Mouse (Mus musculus) G1E (cell line): ENCODE results near the gene Phlda3. TPM values are rescaled to one million over a fixed set of nuclear protein-coding genes. Genes with fewer than 3 reads are reported as not detected.

Source experiments
- ATAC-seq: 2 replicates; pipeline ENCODE4 v1.8.0; 2016; ENCODE audit warnings: mild to moderate bottlenecking; ENCODE audit not compliant: insufficient number of reproducible peaks, poor library complexity, low FRiP score, severe bottlenecking; ENCODE audit errors: extremely low read depth
- DNase-seq: peaks from one replicate; pipeline ENCODE4 v3.0.0; 2012; ENCODE audit warnings: low spot score
- H3K27me3 ChIP-seq: 2 replicates; pipeline ENCODE4 v1.6.1; 2012; ENCODE audit warnings: mild to moderate bottlenecking, low read length, inconsistent platforms; ENCODE audit not compliant: insufficient read depth
- H3K36me3 ChIP-seq: replicated peaks from 2 replicates; pipeline ENCODE3; 2012; ENCODE audit warnings: mild to moderate bottlenecking, inconsistent platforms
- H3K4me1 ChIP-seq: 2 replicates; pipeline ENCODE4 v1.6.1; 2012; ENCODE audit warnings: low read depth, low read length, inconsistent platforms, mixed read lengths; ENCODE audit not compliant: insufficient read depth
- H3K4me3 ChIP-seq: 2 replicates; pipeline ENCODE4 v1.5.1; 2012; ENCODE audit warnings: low read depth, mild to moderate bottlenecking, inconsistent platforms, low read length, moderate library complexity, mixed read lengths
- H3K9me3 ChIP-seq: replicated peaks from 2 replicates; pipeline ENCODE4 v1.6.1; 2012; ENCODE audit warnings: inconsistent platforms
- CTCF ChIP-seq: IDR thresholded peaks from 2 replicates; pipeline ENCODE4 v1.5.1; 2012; ENCODE audit warnings: low read depth, low read length, inconsistent platforms, mixed read lengths
- GATA1 ChIP-seq: IDR thresholded peaks from 2 replicates; pipeline ENCODE4 v1.6.1; 2012; ENCODE audit warnings: borderline replicate concordance, low read length, inconsistent platforms, mixed read lengths
- GATA2 ChIP-seq: IDR thresholded peaks from 2 replicates; pipeline ENCODE4 v1.6.1; 2012; ENCODE audit warnings: low read depth, low read length, inconsistent platforms, borderline replicate concordance
- POLR2AphosphoS5 ChIP-seq: IDR thresholded peaks from 2 replicates; pipeline ENCODE4 v1.6.1; 2012; ENCODE audit warnings: low read depth, low read length, inconsistent platforms; ENCODE audit not compliant: insufficient replicate concordance
- TAL1 ChIP-seq: conservative IDR thresholded peaks from 2 replicates; pipeline ENCODE4 v1.6.1; 2012; ENCODE audit warnings: low read depth, low read length, inconsistent platforms, mixed read lengths
- polyA plus RNA-seq: library from polyadenylated mRNA; stranded (reverse); fragments of >175 nt; gene quantifications from 2 replicates; pipeline ENCODE4 v1.2.3, GENCODE M21; 2012
- total RNA-seq, 2 experiments: library from RNA; stranded (forward) in 1 of 2; stranded (reverse) in 1 of 2; fragments of 200-1000 nt in 1 of 2; fragments of >200 nt in 1 of 2; fragmentation: Nextera tagmentation in 1 of 2; gene quantifications; 2 replicates each; pipeline ENCODE4 v1.2.3; 2014 to 2017

Phlda3 gene
- total and polyA plus RNA-seq, 3 experiments: 0.98 to 5.2 TPM; not detected in 1

DNA sequence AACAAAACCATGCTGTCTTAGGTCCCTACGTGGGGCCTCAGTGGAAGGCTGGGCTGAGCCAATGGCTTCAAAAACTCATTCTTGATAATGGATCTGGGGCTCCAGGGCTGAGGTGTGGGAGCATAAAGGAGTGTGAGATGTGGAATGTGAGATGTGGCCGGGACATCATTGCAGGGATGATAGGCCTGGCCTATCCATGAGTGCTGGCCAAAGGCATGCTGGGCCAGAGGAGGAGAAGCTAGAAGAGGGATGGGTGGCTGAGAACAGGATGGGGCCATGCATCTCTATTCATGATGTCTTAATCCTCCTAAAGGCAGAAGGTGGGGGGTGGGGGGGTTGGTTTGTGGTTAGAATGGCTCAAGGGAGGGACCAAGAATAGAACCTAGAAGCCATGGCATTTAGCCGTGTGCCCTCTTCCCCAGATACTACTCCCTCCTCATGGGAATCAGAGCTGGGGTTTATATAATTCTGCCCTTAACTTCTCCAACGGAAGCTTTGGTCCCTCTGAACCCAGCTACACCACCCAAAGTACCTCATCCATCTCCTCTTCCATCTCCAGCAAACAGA is 1.5 kb downstream of the Phlda3 start:
- peaks cover 32% of the 10 kb centered on the region for H3K4me1 ChIP-seq
- H3K27me3 ChIP-seq: peaks cover 25% of the 10 kb centered on the region
- no peak for ATAC-seq

DNA sequence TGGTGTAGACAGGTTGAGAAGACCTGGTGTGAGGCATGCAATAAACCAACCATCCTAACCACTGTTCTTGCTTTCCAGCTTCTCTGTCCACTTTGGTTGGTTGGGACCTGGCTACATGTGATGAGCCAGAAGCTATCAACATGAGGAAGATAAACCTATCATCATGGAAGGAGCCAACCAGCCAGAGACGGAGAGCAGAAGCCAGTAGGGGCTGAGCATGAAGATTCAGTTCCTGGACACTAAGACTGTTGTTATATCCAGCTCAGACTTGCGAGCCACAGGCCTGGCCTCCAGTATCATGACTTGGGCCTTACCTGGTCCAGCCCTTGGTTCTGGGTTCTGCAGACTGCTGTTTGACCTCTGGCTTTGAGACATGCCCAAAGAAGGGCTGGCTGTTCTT is 2.5 kb downstream of the Phlda3 start:
- TF ChIP-seq TAL1: no peak
- TF ChIP-seq GATA2: no peak
- TF ChIP-seq GATA1: no peak
- TF ChIP-seq POLR2AphosphoS5: no peak
- no peak for TF ChIP-seq CTCF
- peaks cover 32% of the 10 kb centered on the region for H3K4me1 ChIP-seq

More for the DNA sequence above, 1.5 kb downstream of the Phlda3 start:
- Histone ChIP-seq H3K36me3 (peaks cover 3% of the 10 kb centered on the region), H3K4me3 (peak overlapping the region; percentile 72), H3K9me3 (no peaks in the 10 kb centered on the region; the same call in 1 of the 2 replicates)
- no peak for TF ChIP-seq CTCF
- DNase-seq: no peak

DNA sequence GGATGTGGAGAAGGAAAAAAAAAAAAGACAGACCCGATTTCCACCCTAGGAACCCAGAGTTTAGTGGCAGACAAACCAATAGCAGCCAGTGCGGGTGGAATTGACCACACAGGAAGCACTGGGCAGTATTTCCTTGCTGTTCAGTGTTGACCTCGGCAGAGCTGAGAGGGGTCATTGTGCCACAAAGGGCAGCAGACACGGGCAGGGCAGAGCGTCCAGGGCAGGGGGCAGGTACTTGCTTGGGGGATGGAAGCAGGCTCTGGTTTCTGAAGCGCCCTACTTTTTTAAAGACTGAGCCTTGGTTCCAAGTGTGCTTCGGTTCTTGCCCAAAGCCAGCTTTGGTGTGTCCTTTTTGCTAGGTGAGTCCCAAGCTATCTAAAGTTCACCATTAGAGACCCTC is 4.3 kb downstream of the Phlda3 start:
- Histone ChIP-seq H3K4me1 (peaks cover 26% of the 10 kb centered on the region), H3K27me3 (peaks cover 26% of the 10 kb centered on the region), H3K4me3 (no peak overlapping the region), H3K36me3 (peaks cover 3% of the 10 kb centered on the region), H3K9me3 (no peaks in the 10 kb centered on the region; the same call in 1 of the 2 replicates)
- TF ChIP-seq TAL1 (no peak), GATA2 (no peak), CTCF (no peak), GATA1 (no peak), POLR2AphosphoS5 (no peak)
- no peak for DNase-seq
- ATAC-seq: no peak

More for the DNA sequence above, 2.5 kb downstream of the Phlda3 start:
- Histone ChIP-seq H3K4me3 (peak overlapping the region; percentile 31; the same call in 1 of the 2 replicates), H3K27me3 (peaks cover 25% of the 10 kb centered on the region), H3K9me3 (no peaks in the 10 kb centered on the region; the same call in 1 of the 2 replicates), H3K36me3 (peaks cover 3% of the 10 kb centered on the region)
- DNase-seq (no peak), ATAC-seq (no peak)

DNA sequence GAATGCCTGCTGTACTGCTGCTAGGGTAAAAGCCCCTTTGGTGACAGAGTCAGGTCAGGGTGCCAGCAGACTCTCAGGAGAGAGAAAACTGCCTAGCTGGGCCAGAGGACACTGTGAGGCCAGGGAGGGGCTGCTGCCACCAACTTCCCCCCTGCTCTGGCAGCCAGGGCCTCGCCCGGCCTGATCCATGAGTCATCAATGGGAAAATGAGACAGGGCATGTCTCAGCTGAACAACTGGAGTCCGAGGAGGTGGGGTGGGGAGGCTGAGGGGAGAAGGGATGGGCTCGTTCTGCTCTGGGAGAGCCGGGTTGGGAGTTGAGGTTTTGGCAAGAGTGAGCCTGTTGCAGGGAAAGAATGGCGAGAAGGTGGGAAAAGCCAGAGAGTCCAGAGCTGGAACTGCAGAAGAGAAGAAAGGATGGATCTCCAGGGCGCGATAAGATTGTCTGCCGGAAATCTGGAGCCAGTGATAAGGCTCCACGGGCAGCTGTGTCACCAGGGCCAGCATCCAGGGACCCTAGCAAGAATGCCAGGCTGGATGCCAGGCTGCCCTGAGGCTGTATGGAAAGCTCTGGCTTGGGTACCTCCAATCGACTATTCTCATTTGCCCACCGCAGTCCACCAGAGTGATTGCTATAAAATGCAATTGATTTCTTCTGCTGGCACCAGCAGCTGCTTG is 5.1 kb downstream of the Phlda3 start:
- Histone ChIP-seq H3K27me3 (peaks cover 23% of the 10 kb centered on the region), H3K4me1 (peaks cover 18% of the 10 kb centered on the region), H3K9me3 (no peaks in the 10 kb centered on the region; the same call in 1 of the 2 replicates), H3K36me3 (peaks cover 3% of the 10 kb centered on the region), H3K4me3 (peak overlapping the region; percentile 22; the same call in 1 of the 2 replicates)
- TF ChIP-seq POLR2AphosphoS5 (no peak), GATA1 (no peak), CTCF (no peak), TAL1 (no peak), GATA2 (no peak)
- ATAC-seq (no peak), DNase-seq (no peak)

DNA sequence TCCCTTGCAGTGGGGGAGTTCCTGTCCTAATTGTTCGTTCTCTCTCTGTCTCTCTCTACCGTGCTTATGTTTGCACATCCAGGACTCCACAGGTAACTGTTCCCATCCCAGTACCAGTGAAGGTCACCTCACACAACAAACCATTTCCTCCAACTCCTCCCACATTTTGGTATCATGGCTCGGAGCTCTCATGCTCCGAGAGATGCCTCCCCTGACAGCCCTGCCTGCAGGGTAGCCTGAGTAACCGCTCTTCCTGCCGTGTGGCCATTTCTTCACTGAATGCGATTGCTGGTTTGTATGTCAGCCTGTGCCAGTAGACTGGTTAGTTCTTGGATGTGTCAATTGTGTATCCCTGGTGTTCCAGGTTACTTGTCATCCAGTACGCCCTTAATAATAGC is 5.7 kb downstream of the Phlda3 start:
- H3K27me3 ChIP-seq: peaks cover 20% of the 10 kb centered on the region
- peaks cover 13% of the 10 kb centered on the region for H3K4me1 ChIP-seq
- ATAC-seq (no peak), DNase-seq (no peak)
- no peaks in the 10 kb centered on the region for H3K9me3 ChIP-seq
- no peak overlapping the region for H3K4me3 ChIP-seq
- TF ChIP-seq TAL1 (no peak), POLR2AphosphoS5 (no peak), GATA1 (no peak), CTCF (no peak), GATA2 (no peak)
- H3K36me3 ChIP-seq: peaks cover 3% of the 10 kb centered on the region

DNA sequence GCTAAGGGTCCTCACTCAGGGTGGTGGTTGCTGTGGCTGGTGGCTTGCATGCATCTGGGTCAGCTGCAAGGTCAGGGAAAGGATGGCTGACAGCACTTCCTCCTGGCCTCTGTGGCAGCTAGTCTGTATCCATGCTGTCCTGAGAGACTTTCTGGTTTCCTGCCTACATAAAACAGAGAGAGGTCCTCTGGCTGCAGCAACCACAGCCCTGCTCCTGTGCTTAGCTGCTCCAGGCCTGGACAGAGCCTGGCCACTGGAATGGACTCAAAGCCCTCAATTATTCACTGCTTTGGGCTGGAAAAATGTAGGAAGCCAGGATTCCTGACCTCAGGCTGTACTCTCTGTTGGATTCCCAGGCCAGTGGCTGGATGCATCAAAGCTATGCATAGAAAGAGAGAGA is 10.7 kb downstream of the Phlda3 start:
- Histone ChIP-seq H3K27me3 (peaks cover 34% of the 10 kb centered on the region), H3K9me3 (no peaks in the 10 kb centered on the region), H3K4me3 (no peak overlapping the region), H3K4me1 (peaks cover 18% of the 10 kb centered on the region), H3K36me3 (no peaks in the 10 kb centered on the region)
- DNase-seq (no peak), ATAC-seq (no peak)
- no peak for TF ChIP-seq GATA1
- no peak for TF ChIP-seq TAL1
- TF ChIP-seq CTCF: no peak
- TF ChIP-seq POLR2AphosphoS5: no peak
- TF ChIP-seq GATA2: no peak
